Mouse (Mus musculus) ES-Bruce4 (cell line): ENCODE results near the gene Slc25a11. TPM values are rescaled to one million over a fixed set of nuclear protein-coding genes. Genes with fewer than 3 reads are reported as not detected.

ENCODE experiments used
- H3K27ac ChIP-seq: 2 replicates; pipeline ENCODE4 v1.5.1; 2012; ENCODE audit warnings: low read length, inconsistent platforms; ENCODE audit not compliant: insufficient read depth
- H3K27me3 ChIP-seq: 2 replicates; pipeline ENCODE4 v1.6.1; 2012; ENCODE audit warnings: mild to moderate bottlenecking, low read length, inconsistent platforms; ENCODE audit not compliant: control insufficient read depth, poor library complexity, insufficient read depth, severe bottlenecking
- H3K36me3 ChIP-seq: 2 replicates; pipeline ENCODE4 v1.6.1; 2012; ENCODE audit warnings: inconsistent platforms, mild to moderate bottlenecking, low read length, moderate library complexity; ENCODE audit not compliant: control insufficient read depth, poor library complexity, insufficient read depth, severe bottlenecking
- H3K4me1 ChIP-seq: one replicate; pipeline ENCODE4 v1.8.1; 2011; ENCODE audit warnings: low read length; ENCODE audit not compliant: control insufficient read depth, insufficient read depth
- H3K4me3 ChIP-seq: 2 replicates; pipeline ENCODE4 v1.5.1; 2011; ENCODE audit warnings: low read depth, mild to moderate bottlenecking, low read length
- H3K9ac ChIP-seq: 2 replicates; pipeline ENCODE4 v1.6.1; 2012; ENCODE audit warnings: low read depth, mild to moderate bottlenecking, inconsistent platforms; ENCODE audit not compliant: poor library complexity, severe bottlenecking
- H3K9me3 ChIP-seq: replicated peaks from 2 replicates; pipeline ENCODE4 v1.6.1; 2012; ENCODE audit warnings: mild to moderate bottlenecking, low read length, inconsistent platforms; ENCODE audit not compliant: control insufficient read depth, poor library complexity, insufficient read depth, severe bottlenecking
- CTCF ChIP-seq: IDR thresholded peaks from one replicate; pipeline ENCODE4 v1.8.1; 2011; ENCODE audit warnings: low read depth, low read length
- EP300 ChIP-seq: IDR thresholded peaks from 2 replicates; pipeline ENCODE4 v1.6.1; 2011; ENCODE audit warnings: low read depth, low read length; ENCODE audit not compliant: insufficient read depth
- POLR2A ChIP-seq: IDR thresholded peaks from one replicate; pipeline ENCODE4 v1.8.1; 2011; ENCODE audit warnings: low read length; ENCODE audit not compliant: insufficient read depth
- polyA plus RNA-seq: library from polyadenylated mRNA; stranded (reverse); fragments of >200 nt; gene quantifications from 2 replicates; pipeline ENCODE4 v1.2.4, GENCODE M21; 2011; ENCODE audit warnings: low read depth; ENCODE audit not compliant: missing spikeins, insufficient read depth, insufficient read length

Slc25a11 gene
- polyA plus RNA-seq, 1 experiment: 45.0 TPM

DNA sequence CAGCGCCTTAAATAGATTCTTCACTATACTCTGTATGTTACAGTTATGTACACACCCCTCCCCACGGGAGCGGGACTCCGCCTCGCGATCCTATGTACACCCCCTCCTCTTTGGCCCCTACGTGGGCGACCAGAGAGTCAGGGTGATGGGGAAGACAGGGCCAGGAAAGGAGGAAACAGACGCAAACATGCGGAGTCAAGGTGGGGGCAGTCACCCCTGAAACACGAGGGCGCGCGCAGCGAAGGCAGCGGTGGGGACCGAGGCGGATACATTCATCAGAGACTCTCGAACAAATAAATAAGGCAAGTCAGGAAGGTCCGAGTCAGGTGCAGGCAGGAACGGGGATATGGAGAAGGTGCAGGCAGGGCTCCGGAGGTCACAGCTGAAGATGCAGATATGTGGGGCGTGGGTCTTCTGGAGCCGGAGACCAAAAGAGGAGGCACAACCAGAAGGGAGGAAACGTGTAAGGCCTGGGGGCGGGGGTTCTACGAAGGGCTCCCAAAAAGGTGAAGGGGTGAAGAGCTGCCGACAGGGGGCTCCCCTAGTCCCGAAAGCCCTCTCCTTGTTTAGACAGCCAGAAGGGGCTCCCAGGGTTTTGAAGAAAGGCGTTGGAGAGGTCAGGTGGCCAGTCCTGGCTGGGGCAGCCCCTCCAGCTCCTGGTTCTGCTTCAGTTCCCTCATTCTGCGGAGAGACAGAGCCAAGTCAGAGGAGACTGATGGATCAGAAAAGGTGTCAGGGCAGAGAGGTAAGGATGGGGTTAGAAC is 22.5 kb upstream of the Slc25a11 start:
- TF ChIP-seq EP300: no peak
- TF ChIP-seq POLR2A: no peak
- peak; percentile 46 for TF ChIP-seq CTCF
- Histone ChIP-seq H3K36me3 (peaks cover 17% of the 10 kb centered on the region), H3K4me1 (peaks cover 2% of the 10 kb centered on the region), H3K27me3 (no peaks in the 10 kb centered on the region), H3K9ac (peak overlapping the region; percentile 84), H3K4me3 (peak overlapping the region; percentile 95), H3K9me3 (no peaks in the 10 kb centered on the region), H3K27ac (peak overlapping the region; percentile 76)

DNA sequence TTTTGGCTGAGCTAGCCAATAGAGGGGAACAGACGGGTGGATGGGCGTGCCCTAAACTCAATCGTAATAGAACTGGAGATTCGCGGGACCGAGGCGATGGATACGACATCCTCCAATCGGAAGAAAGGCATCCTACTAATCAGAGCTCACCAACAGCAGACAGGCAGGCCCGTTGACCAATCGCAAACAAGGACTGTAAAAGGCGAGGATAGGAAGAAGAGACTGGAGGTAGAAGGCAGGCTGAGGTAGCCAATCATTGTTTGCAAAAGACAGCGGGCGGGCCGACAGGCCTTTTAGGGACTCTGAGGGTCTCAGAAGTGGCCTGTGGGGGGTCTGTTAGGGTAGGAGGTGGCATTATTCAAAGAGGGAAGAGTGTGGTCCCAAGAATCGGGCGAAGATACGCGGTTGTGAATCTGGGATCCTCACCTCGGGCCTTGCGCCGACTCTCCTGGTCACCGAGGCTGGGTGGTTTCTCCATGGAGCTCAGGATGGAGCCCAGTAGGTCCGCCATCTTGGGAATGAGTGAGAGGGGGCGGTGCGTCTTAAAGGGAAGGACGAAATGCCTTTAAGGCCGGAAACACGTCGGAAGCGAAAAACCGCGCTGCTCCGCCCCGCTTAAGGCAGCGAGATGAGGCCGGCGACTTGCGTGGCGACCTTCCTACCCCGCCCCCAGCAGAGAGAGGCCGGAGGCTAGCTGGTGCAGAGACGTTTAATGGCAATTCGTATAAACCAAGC is 21.7 kb upstream of the Slc25a11 start, which contains the start of gene Spag7:
Spag7 (minus strand) TSS at position 646 of the 735 bp plus-strand sequence.
- Histone ChIP-seq H3K9me3 (no peaks in the 10 kb centered on the region), H3K27me3 (no peaks in the 10 kb centered on the region), H3K36me3 (peaks cover 25% of the 10 kb centered on the region), H3K9ac (peak within 1 kb of the TSS; percentile 84), H3K4me1 (peaks cover 2% of the 10 kb centered on the region), H3K4me3 (peak within 1 kb of the TSS; percentile 95), H3K27ac (peak within 1 kb of the TSS; percentile 94)
- no peak for TF ChIP-seq EP300
- no peak for TF ChIP-seq CTCF
- no peak for TF ChIP-seq POLR2A

DNA sequence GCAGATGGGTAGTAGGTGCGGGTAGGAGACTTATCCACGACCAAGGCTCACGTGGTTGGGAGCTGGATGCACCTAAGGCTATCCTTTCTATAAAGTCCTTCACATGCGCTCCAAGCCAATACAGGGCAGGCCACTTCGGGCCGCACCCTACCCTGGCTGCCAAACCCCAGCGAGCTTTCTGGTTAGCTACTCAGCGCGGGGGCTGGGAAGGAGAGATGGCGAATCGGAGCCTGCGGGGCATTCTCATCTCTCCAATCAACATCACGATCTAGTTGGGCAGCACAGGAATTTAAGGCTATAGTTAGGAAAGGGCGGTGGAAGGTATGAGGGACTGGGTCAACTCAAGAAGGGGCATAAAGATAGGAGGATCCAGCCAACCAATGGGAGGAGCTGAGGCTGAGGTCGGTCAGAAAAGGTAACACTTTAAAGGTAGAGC is 21.1 kb upstream of the Slc25a11 start:
- H3K4me3 ChIP-seq: peak overlapping the region; percentile 91
- H3K9ac ChIP-seq: peak overlapping the region; percentile 84
- no peaks in the 10 kb centered on the region for H3K9me3 ChIP-seq
- peak overlapping the region; percentile 79 for H3K27ac ChIP-seq
- TF ChIP-seq CTCF (no peak), POLR2A (no peak), EP300 (no peak)
- H3K27me3 ChIP-seq: no peaks in the 10 kb centered on the region
- peaks cover 2% of the 10 kb centered on the region for H3K4me1 ChIP-seq
- peaks cover 31% of the 10 kb centered on the region for H3K36me3 ChIP-seq

DNA sequence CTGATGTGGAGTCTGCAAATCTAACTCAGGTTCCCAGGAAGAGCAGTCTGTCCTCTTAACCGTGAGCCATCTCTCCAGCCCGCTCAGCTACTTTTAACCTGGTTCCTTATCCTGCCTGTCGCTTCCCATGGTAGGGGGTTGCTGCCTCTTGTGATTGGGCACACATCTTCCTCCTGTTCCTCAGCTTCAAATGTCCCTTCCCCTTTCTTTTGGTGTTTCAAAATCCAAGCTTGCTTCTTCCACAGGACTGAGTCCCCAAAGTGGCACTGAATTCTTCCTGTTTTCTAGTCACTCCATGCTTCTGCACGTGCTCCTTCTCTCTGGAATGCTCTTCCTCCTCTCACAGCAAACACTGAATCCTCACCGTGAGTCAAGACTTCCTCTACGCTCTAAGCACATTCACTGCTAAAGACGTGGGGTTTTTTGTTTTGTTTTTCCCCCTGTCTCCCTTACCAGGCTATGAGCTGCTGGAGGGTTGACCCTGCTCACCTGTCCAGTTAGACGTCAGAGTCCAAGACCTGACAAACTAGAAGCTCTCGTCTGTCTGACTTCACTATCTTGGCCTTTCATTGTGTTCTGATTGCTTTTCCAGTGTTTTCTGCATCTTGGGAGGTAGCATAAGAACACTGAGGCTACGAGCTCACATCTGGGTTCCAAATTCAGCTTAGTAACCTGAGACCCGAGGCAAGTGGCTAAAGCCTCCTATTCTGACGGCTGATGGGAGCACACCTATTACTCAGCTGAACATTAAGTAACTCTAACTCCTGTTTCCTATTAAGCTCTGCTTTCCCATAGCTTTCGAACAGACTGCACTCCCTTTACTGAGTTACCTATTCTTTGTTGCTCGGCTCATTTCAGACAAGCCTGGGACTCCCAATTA is 20.2 kb upstream of the Slc25a11 start:
- no peaks in the 10 kb centered on the region for H3K27me3 ChIP-seq
- peaks cover 38% of the 10 kb centered on the region for H3K36me3 ChIP-seq
- H3K9me3 ChIP-seq: no peaks in the 10 kb centered on the region

DNA sequence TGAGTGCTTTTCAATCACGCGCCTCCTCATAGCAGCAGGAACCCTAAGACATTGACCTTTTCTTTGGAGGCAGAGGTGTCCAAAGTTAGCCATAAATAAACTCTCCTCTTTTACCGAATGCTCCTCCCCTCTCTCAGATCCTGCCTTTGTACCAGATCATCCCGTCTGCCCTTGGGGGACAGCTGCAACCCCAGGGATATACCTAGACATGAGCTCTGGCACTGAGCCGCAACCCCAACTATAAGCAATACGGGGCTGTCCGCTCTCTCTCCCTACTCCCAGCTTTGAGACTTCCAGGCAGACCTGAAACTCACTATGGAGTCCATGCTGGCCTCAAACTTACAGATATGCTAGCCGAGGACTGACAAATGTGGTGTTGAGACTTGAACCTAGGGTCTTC is 19.4 kb upstream of the Slc25a11 start:
- TF ChIP-seq CTCF (no peak), EP300 (no peak), POLR2A (no peak)
- H3K4me1 ChIP-seq: peaks cover 2% of the 10 kb centered on the region
- H3K27me3 ChIP-seq: no peaks in the 10 kb centered on the region
- H3K36me3 ChIP-seq: peaks cover 45% of the 10 kb centered on the region
- H3K27ac ChIP-seq: no peak overlapping the region
- 0 out of 2 replicates have a peak overlapping the region, but pooled peaks have one; percentile 20 for H3K9ac ChIP-seq
- no peaks in the 10 kb centered on the region for H3K9me3 ChIP-seq
- no peak overlapping the region for H3K4me3 ChIP-seq

More for the DNA sequence above, 20.2 kb upstream of the Slc25a11 start:
- H3K27ac ChIP-seq: peak overlapping the region; percentile 28; the same call in 1 of the 2 replicates
- H3K4me3 ChIP-seq: peak overlapping the region; percentile 12; the same call in 1 of the 2 replicates
- no peak for TF ChIP-seq POLR2A
- no peak for TF ChIP-seq EP300
- no peak for TF ChIP-seq CTCF
- H3K9ac ChIP-seq: peak overlapping the region; percentile 84
- peaks cover 2% of the 10 kb centered on the region for H3K4me1 ChIP-seq
